Mouse (Mus musculus) c-Kit-positive CD71-positive TER-119-negative erythroid progenitor cells, embryonic 14.5 days (primary cell): Measurements from ENCODE around the gene Defb11.
"Not testable (repeated sequence)": the region's sequence is repeated elsewhere in the genome, so short reads cannot be mapped to it uniquely, and the experiment has no call there.

Source experiments
- DNase-seq: peaks from one replicate; pipeline ENCODE4 v3.0.0-alpha.2; 2013; ENCODE audit warnings: low read depth

Gene Defb11

GRCm38 (mm10) chr8:21906290-21906689 is at the start of gene Defb11:
TSS of gene Defb11 (minus strand) at chr8:21906412.
- not testable (repeated sequence) for DNase-seq

DNA sequence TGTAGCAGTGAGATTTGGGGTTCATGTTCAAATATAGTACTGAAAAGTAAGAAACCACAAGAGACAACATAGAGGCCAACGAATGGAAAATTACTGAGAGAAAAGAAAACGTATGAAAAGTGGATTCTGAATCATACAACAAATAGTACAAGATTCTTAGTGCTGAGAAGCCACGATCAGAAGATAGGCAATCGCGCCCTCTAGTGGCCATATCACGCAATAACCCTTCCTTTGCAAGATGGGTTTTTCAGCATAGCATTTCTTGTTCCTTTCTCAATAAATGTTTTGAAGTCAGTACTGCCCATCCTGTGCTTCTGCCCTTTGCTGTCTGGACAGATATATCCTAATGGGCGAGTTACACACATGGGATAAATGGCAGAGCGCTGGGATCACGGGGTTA is 49.1 kb upstream of the Defb11 start:
- peak; percentile 27 for DNase-seq

GRCm38 (mm10) chr8:21947311-21948017 is 41.3 kb upstream of the Defb11 start:
- DNase-seq = no peak

GRCm38 (mm10) chr8:21946462-21946861 is 40.2 kb upstream of the Defb11 start, which contains the start of gene Defb13:
TSS of gene Defb13 (plus strand) at chr8:21946762.
- DNase-seq = no peak

- not testable (repeated sequence) for DNase-seq
Observed at GRCm38 (mm10) chr8:21938052-21938451, 31.8 kb upstream of the Defb11 start, which contains the start of gene Defb35. TSS of gene Defb35 (plus strand) at chr8:21938352.

DNA sequence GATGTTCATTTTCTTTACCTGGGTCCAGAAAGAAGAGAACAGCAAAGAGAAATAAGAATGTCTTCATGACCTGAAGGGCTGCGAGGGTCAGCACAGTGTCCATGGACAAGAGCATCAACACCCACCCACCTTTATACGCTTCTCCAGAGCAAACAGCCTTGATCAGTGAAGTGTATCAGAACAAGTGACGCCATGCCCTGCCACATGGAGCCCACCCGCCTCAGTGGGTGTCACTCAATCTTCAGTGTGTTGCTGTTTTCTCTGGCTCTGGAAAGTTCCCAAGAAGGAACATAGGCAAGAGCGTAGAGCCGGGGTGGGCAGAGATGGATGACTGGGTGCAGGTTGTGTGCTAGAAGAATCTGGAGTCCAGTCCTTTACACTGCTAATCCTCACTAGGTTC is 26.4 kb upstream of the Defb11 start, which contains the start of gene Defb15:
Gene Defb15 (minus strand): TSS at position 101 of the 400 bp plus-strand sequence.
- DNase-seq = no peak

GRCm38 (mm10) chr8:21930754-21931153 is 24.5 kb upstream of the Defb11 start:
- not testable (repeated sequence) for DNase-seq

DNA sequence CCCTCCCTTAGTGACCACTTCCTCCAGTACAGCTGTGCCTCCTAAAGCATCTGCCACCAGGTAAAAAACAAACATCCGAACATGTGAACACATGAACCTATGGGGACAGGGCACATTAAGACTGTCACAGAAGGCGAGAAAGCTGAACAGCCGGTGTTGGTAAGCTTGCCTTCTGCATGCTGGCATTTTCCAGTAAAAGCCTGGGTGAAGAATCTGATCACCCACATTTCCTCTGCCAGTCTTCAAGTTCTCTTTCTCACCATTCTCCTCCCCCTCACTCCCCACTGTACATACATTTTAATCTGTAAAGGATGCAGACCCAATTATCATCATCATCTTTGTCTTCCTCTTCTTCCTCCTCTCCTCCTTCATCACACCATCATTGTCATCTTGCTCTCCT is 9.4 kb upstream of the Defb11 start:
- no peak for DNase-seq

DNA sequence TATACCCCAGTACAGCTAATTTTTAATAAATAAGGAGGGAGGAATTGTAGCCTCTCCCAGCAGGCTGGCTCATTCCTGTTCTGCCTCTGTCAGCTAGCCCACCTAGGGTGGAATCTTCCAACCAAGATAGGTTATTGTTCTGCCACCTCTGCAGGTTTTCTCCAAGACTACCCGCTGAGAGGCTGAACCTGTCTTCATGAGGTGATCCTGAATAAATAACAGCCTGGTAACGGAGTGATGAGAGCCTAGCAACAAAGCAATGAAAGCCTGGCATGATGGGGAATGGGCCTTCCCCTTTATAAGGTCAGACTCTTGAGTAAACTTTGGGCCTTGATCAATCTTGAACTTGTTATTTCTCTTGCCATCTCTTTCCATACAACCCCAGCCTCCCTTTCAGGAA is 6.3 kb upstream of the Defb11 start:
- no peak for DNase-seq

GRCm38 (mm10) chr8:21911931-21912330 is 5.7 kb upstream of the Defb11 start:
- no peak for DNase-seq

DNA sequence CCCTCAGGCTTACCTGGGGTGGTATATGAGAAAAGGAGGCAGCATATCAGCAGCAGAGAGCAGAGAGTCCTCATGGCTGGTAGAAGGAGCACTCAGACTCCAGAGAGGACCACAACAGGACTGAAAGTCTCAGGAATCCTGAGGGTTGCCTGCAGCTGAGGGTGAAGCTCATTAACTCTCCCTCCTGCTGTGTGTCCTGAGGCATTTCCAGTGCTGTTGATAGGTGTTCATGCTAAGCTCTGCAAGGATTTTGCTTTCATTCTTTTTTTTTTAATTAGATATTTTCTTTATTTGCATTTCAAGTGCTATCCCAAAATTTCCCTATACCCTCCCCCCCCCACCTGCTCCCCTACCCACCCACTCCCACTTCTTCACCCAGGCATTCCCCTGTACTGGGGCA is 20.9 kb downstream of the Defb11 start, which contains the start of gene Defb9:
Gene Defb9 (minus strand): TSS at position 101 of the 400 bp plus-strand sequence.
- not testable (repeated sequence) for DNase-seq

GRCm38 (mm10) chr8:21858586-21858985 is 47.6 kb downstream of the Defb11 start, which contains the start of gene Defb10:
TSS of gene Defb10 (plus strand) at chr8:21858901.
- DNase-seq = not testable (repeated sequence)
